Mouse (Mus musculus) forebrain, postnatal 0 days (tissue): ENCODE data around the gene Tmpo. TPM values are rescaled to one million over a fixed set of nuclear protein-coding genes. Genes with fewer than 3 reads are reported as not detected.

Experiments used
- ATAC-seq: fragments of 200-750 bp; cut with Nextera tagmentation; 2 replicates; pipeline ENCODE4 v1.8.0; 2017; ENCODE audit warnings: mild to moderate bottlenecking, moderate library complexity
- DNase-seq: peaks from one replicate; pipeline ENCODE4 v3.0.0-alpha.2; 2015
- H3K27ac ChIP-seq: fragments of 300-500 bp; sonication (generic); 2 replicates; pipeline ENCODE4 v1.5.1; 2014; ENCODE audit warnings: low read depth, mild to moderate bottlenecking, antibody characterized with exemption, low read length, moderate library complexity, mixed read lengths
- H3K27me3 ChIP-seq: fragments of 300-500 bp; sonication (generic); 2 replicates; pipeline ENCODE4 v1.6.1; 2014; ENCODE audit warnings: mild to moderate bottlenecking, low read length, mixed read lengths; ENCODE audit not compliant: insufficient read depth
- H3K36me3 ChIP-seq: fragments of 300-500 bp; sonication (generic); 2 replicates; pipeline ENCODE4 v1.6.1; 2014; ENCODE audit warnings: mild to moderate bottlenecking, moderate library complexity; ENCODE audit not compliant: insufficient read depth
- H3K4me1 ChIP-seq: fragments of 300-500 bp; sonication (generic); 2 replicates; pipeline ENCODE4 v1.6.1; 2014; ENCODE audit warnings: antibody characterized with exemption; ENCODE audit not compliant: insufficient read depth
- H3K4me2 ChIP-seq: fragments of 300-500 bp; sonication (generic); 2 replicates; pipeline ENCODE4 v1.6.1; 2014; ENCODE audit warnings: low read depth, mild to moderate bottlenecking, moderate library complexity
- H3K4me3 ChIP-seq: fragments of 300-500 bp; sonication (generic); 2 replicates; pipeline ENCODE4 v1.5.1; 2014; ENCODE audit warnings: low read depth, low read length, mixed read lengths
- H3K9ac ChIP-seq: fragments of 300-500 bp; sonication (generic); 2 replicates; pipeline ENCODE4 v1.6.1; 2014; ENCODE audit warnings: mild to moderate bottlenecking
- H3K9me3 ChIP-seq: fragments of 300-500 bp; sonication (generic); 2 replicates; pipeline ENCODE4 v1.6.1; 2016; ENCODE audit warnings: low read length
- CTCF ChIP-seq: sonication (generic); IDR thresholded peaks from 2 replicates; pipeline ENCODE4 v1.5.1; 2016; ENCODE audit warnings: antibody characterized with exemption, control low read depth, low read depth
- WGBS: fragments of 180-500 bp; shearing (Covaris S2); extraction: QIAGEN DNeasy Blood & Tissue Kit; methylation state at CpG from one replicate; pipeline ENCODE4 v1.1.7; 2014; 5-methylcytosine and 5-hydroxymethylcytosine counted together
- polyA plus RNA-seq: library from polyadenylated mRNA; unstranded; fragments of >200 nt; fragmentation: Nextera tagmentation; extraction: Ambion mirVana; gene quantifications from 2 replicates; pipeline ENCODE4 v1.2.1, GENCODE M21; 2015
- total RNA-seq: library from RNA; depleted of rRNA; stranded (reverse); fragments of >200 nt; gene quantifications from 2 replicates; pipeline ENCODE4 v1.2.3, GENCODE M21; 2014

Tmpo gene
- total and polyA plus RNA-seq, 2 experiments from 2014 or later = 62.8 to 149 TPM

- ATAC-seq (no peak), DNase-seq (no peak)
- H3K36me3 ChIP-seq = no peaks in the 10 kb centered on the region
- WGBS = 74% methylated on average over 11 of the region's 11 CpGs
- no peak for TF ChIP-seq CTCF
- no peak overlapping the region for H3K9ac ChIP-seq
- H3K27me3 ChIP-seq = no peaks in the 10 kb centered on the region
- H3K9me3 ChIP-seq = no peaks in the 10 kb centered on the region
- H3K4me1 ChIP-seq = no peaks in the 10 kb centered on the region
- no peak overlapping the region for H3K27ac ChIP-seq
- H3K4me2 ChIP-seq = no peak overlapping the region
- H3K4me3 ChIP-seq = no peak overlapping the region
These were observed 28.0 kb upstream of the Tmpo start for GRCm38 (mm10) chr10:91208899-91209667.

- no peaks in the 10 kb centered on the region for H3K36me3 ChIP-seq
- 52% methylated on average over 9 of the region's 9 CpGs for WGBS
- ATAC-seq (peak; percentile 50; the same call in 1 of the 2 replicates), DNase-seq (peak; percentile 48)
- H3K9me3 ChIP-seq = no peaks in the 10 kb centered on the region
- no peak overlapping the region for H3K4me2 ChIP-seq
- no peaks in the 10 kb centered on the region for H3K4me1 ChIP-seq
- no peak overlapping the region for H3K9ac ChIP-seq
- H3K27me3 ChIP-seq = no peaks in the 10 kb centered on the region
- TF ChIP-seq CTCF = no peak
- H3K4me3 ChIP-seq = no peak overlapping the region
- no peak overlapping the region for H3K27ac ChIP-seq
These were observed 27.3 kb upstream of the Tmpo start for GRCm38 (mm10) chr10:91208461-91208860.

- Histone ChIP-seq H3K4me3 (no peak overlapping the region), H3K4me1 (no peaks in the 10 kb centered on the region), H3K4me2 (no peak overlapping the region), H3K27ac (no peak overlapping the region), H3K27me3 (no peaks in the 10 kb centered on the region), H3K9me3 (no peaks in the 10 kb centered on the region), H3K36me3 (no peaks in the 10 kb centered on the region), H3K9ac (no peak overlapping the region)
- DNase-seq = no peak
- TF ChIP-seq CTCF = no peak
- ATAC-seq = no peak
These were observed 26.2 kb upstream of the Tmpo start for GRCm38 (mm10) chr10:91207275-91207674.

- no peak overlapping the region for H3K4me3 ChIP-seq
- TF ChIP-seq CTCF = no peak
- no peak overlapping the region for H3K9ac ChIP-seq
- H3K36me3 ChIP-seq = no peaks in the 10 kb centered on the region
- no peak overlapping the region for H3K27ac ChIP-seq
- H3K9me3 ChIP-seq = no peaks in the 10 kb centered on the region
- H3K4me1 ChIP-seq = no peaks in the 10 kb centered on the region
- H3K4me2 ChIP-seq = no peak overlapping the region
- H3K27me3 ChIP-seq = no peaks in the 10 kb centered on the region
- 87% methylated on average over 6 of the region's 6 CpGs for WGBS
- no peak for ATAC-seq
- DNase-seq = no peak
These were observed 24.5 kb upstream of the Tmpo start for GRCm38 (mm10) chr10:91205632-91206031.

GRCm38 (mm10) chr10:91200581-91200980 is 19.5 kb upstream of the Tmpo start:
- Histone ChIP-seq H3K9ac (no peak overlapping the region), H3K4me3 (no peak overlapping the region), H3K4me2 (no peak overlapping the region), H3K27ac (no peak overlapping the region), H3K36me3 (no peaks in the 10 kb centered on the region), H3K4me1 (no peaks in the 10 kb centered on the region), H3K9me3 (no peaks in the 10 kb centered on the region), H3K27me3 (no peaks in the 10 kb centered on the region)
- WGBS = 94% methylated on average over 3 of the region's 3 CpGs
- TF ChIP-seq CTCF = no peak
- ATAC-seq = no peak
- DNase-seq = no peak

- TF ChIP-seq CTCF = no peak
- Histone ChIP-seq H3K4me2 (no peak overlapping the region), H3K4me1 (no peaks in the 10 kb centered on the region), H3K27ac (no peak overlapping the region), H3K9me3 (no peaks in the 10 kb centered on the region), H3K36me3 (no peaks in the 10 kb centered on the region), H3K27me3 (no peaks in the 10 kb centered on the region), H3K9ac (no peak overlapping the region), H3K4me3 (no peak overlapping the region)
- 65% methylated on average over 1 of the region's 1 CpGs for WGBS
- ATAC-seq (no peak), DNase-seq (no peak)
These were observed 18.2 kb upstream of the Tmpo start for GRCm38 (mm10) chr10:91199238-91199780.

- H3K4me3 ChIP-seq = no peak overlapping the region
- no peak for ATAC-seq
- no peak overlapping the region for H3K9ac ChIP-seq
- 94% methylated on average over 8 of the region's 8 CpGs for WGBS
- H3K9me3 ChIP-seq = no peaks in the 10 kb centered on the region
- no peak overlapping the region for H3K27ac ChIP-seq
- H3K27me3 ChIP-seq = no peaks in the 10 kb centered on the region
- H3K36me3 ChIP-seq = no peaks in the 10 kb centered on the region
- no peak overlapping the region for H3K4me2 ChIP-seq
- DNase-seq = no peak
- TF ChIP-seq CTCF = no peak
- H3K4me1 ChIP-seq = no peaks in the 10 kb centered on the region
These were observed 16.6 kb upstream of the Tmpo start for GRCm38 (mm10) chr10:91197704-91198103.
